Mouse (Mus musculus) right cerebral cortex, adult 18-20 months (tissue): ENCODE data around the gene Brpf1.

Experiments
- DNase-seq: peaks from one replicate; pipeline ENCODE4 v3.0.0; 2022; ENCODE audit warnings: mixed read lengths

The Brpf1 gene

GRCm38 (mm10) chr6:113361476-113361875 lies 54.5 kb downstream of the Brpf1 start:
- no peak for DNase-seq

GRCm38 (mm10) chr6:113362241-113362640 lies 55.3 kb downstream of the Brpf1 start:
- DNase-seq = no peak

- no peak for DNase-seq
Observed at GRCm38 (mm10) chr6:113364518-113365135, 57.7 kb downstream of the Brpf1 start.

- DNase-seq = no peak
Observed at GRCm38 (mm10) chr6:113366639-113367038, 59.7 kb downstream of the Brpf1 start.

GRCm38 (mm10) chr6:113367574-113367973 lies 60.6 kb downstream of the Brpf1 start:
- no peak for DNase-seq

- DNase-seq = no peak
Observed at GRCm38 (mm10) chr6:113368124-113368523, 61.2 kb downstream of the Brpf1 start.

GRCm38 (mm10) chr6:113368577-113368976 lies 61.6 kb downstream of the Brpf1 start:
- no peak for DNase-seq

GRCm38 (mm10) chr6:113370194-113370929 lies 63.4 kb downstream of the Brpf1 start:
- no peak for DNase-seq

GRCm38 (mm10) chr6:113373491-113373890 lies 66.6 kb downstream of the Brpf1 start:
- DNase-seq = no peak
